Mouse (Mus musculus): ENCODE measurements around the gene Sept9. TPM values are rescaled to one million over a fixed set of nuclear protein-coding genes. Genes with fewer than 3 reads are reported as not detected.
A peak's percentile ranks its signal among the peaks of the same experiment; 100 is the strongest.

Gene Sept9
- polyA plus RNA-seq, 1 experiment from 2014 or later, result 180 TPM

GRCm38 (mm10) chr11:117228139-117228538 is 28.7 kb downstream of the Sept9 start:
- no peaks in the 10 kb centered on the region for H3K36me3 ChIP-seq (replicated peaks)
- WGBS, result 68% methylated on average over 10 of the region's 10 CpGs
- H3K4me1 ChIP-seq, result peaks cover 12% of the 10 kb centered on the region
- H3K27ac ChIP-seq, result no peak overlapping the region
- H3K4me3 ChIP-seq (replicated peaks), result no peak overlapping the region
- H3K9me3 ChIP-seq, result no peaks in the 10 kb centered on the region
- no peak for ATAC-seq (ENCODE audit: low FRiP score)
- no peak overlapping the region for H3K9ac ChIP-seq
- H3K4me2 ChIP-seq, result no peak overlapping the region
- peaks cover 2% of the 10 kb centered on the region; the same call in 1 of the 2 replicates for H3K27me3 ChIP-seq

- H3K4me1 ChIP-seq, result peaks cover 16% of the 10 kb centered on the region
- ATAC-seq (ENCODE audit: low FRiP score), result no peak
- H3K4me2 ChIP-seq, result peak overlapping the region; percentile 40; the same call in 1 of the 2 replicates
- no peak overlapping the region for H3K9ac ChIP-seq
- no peaks in the 10 kb centered on the region for H3K36me3 ChIP-seq (replicated peaks)
- H3K9me3 ChIP-seq, result no peaks in the 10 kb centered on the region
- no peak overlapping the region for H3K4me3 ChIP-seq (replicated peaks)
- 68% methylated on average over 11 of the region's 11 CpGs for WGBS
- no peak overlapping the region for H3K27ac ChIP-seq
- H3K27me3 ChIP-seq, result peaks cover 4% of the 10 kb centered on the region; the same call in 1 of the 2 replicates
These were observed 32.1 kb downstream of the Sept9 start for GRCm38 (mm10) chr11:117231551-117231950.

GRCm38 (mm10) chr11:117232032-117232431 is 32.6 kb downstream of the Sept9 start:
- Histone ChIP-seq H3K27me3 (peaks cover 4% of the 10 kb centered on the region; the same call in 1 of the 2 replicates), H3K9me3 (no peaks in the 10 kb centered on the region), H3K4me1 (peaks cover 16% of the 10 kb centered on the region), H3K27ac (no peak overlapping the region), H3K4me2 (peak overlapping the region; percentile 40), H3K9ac (no peak overlapping the region), H3K36me3 (replicated peaks) (no peaks in the 10 kb centered on the region), H3K4me3 (replicated peaks) (peak overlapping the region; percentile 15; the same call in 1 of the 2 replicates)
- ATAC-seq (ENCODE audit: low FRiP score), result no peak
- WGBS, result 30% methylated on average over 19 of the region's 19 CpGs

- no peak for ATAC-seq (ENCODE audit: low FRiP score)
- 59% methylated on average over 10 of the region's 10 CpGs for WGBS
- Histone ChIP-seq H3K27ac (no peak overlapping the region), H3K4me1 (peaks cover 16% of the 10 kb centered on the region), H3K9ac (peak overlapping the region; percentile 44; the same call in 1 of the 2 replicates), H3K36me3 (replicated peaks) (no peaks in the 10 kb centered on the region), H3K9me3 (no peaks in the 10 kb centered on the region), H3K4me3 (replicated peaks) (no peak overlapping the region), H3K27me3 (peaks cover 4% of the 10 kb centered on the region; the same call in 1 of the 2 replicates), H3K4me2 (peak overlapping the region; percentile 15; the same call in 1 of the 2 replicates)
These were observed 33.5 kb downstream of the Sept9 start for GRCm38 (mm10) chr11:117232886-117233458.

GRCm38 (mm10) chr11:117233818-117234217 is 34.4 kb downstream of the Sept9 start:
- Histone ChIP-seq H3K27me3 (peaks cover 4% of the 10 kb centered on the region; the same call in 1 of the 2 replicates), H3K36me3 (replicated peaks) (no peaks in the 10 kb centered on the region), H3K27ac (no peak overlapping the region), H3K9ac (no peak overlapping the region), H3K4me2 (no peak overlapping the region), H3K4me3 (replicated peaks) (no peak overlapping the region), H3K9me3 (no peaks in the 10 kb centered on the region), H3K4me1 (peaks cover 19% of the 10 kb centered on the region)
- ATAC-seq (ENCODE audit: low FRiP score), result no peak
- whole genome bisulfite sequencing, result 77% methylated on average over 8 of the region's 8 CpGs

- Histone ChIP-seq H3K4me1 (peaks cover 19% of the 10 kb centered on the region), H3K27me3 (peaks cover 4% of the 10 kb centered on the region; the same call in 1 of the 2 replicates), H3K4me2 (no peak overlapping the region), H3K4me3 (replicated peaks) (no peak overlapping the region), H3K9ac (no peak overlapping the region), H3K36me3 (replicated peaks) (no peaks in the 10 kb centered on the region), H3K27ac (no peak overlapping the region), H3K9me3 (no peaks in the 10 kb centered on the region)
- WGBS, result 61% methylated on average over 12 of the region's 12 CpGs
- ATAC-seq (ENCODE audit: low FRiP score), result no peak
These were observed 35.8 kb downstream of the Sept9 start for GRCm38 (mm10) chr11:117235086-117235897.

GRCm38 (mm10) chr11:117235898-117236459 is 36.5 kb downstream of the Sept9 start:
- ATAC-seq (ENCODE audit: low FRiP score), result no peak
- Histone ChIP-seq H3K4me2 (no peak overlapping the region), H3K4me3 (replicated peaks) (no peak overlapping the region)

GRCm38 (mm10) chr11:117238169-117238568 is 38.7 kb downstream of the Sept9 start:
- peak; percentile 81 for ATAC-seq (ENCODE audit: low FRiP score)
- Histone ChIP-seq H3K27me3 (peaks cover under 1% of the 10 kb centered on the region; the same call in 1 of the 2 replicates), H3K4me1 (peaks cover 7% of the 10 kb centered on the region), H3K9ac (no peak overlapping the region), H3K4me3 (replicated peaks) (no peak overlapping the region), H3K4me2 (no peak overlapping the region), H3K9me3 (no peaks in the 10 kb centered on the region), H3K36me3 (replicated peaks) (no peaks in the 10 kb centered on the region), H3K27ac (no peak overlapping the region)
- WGBS, result 3% methylated on average over 4 of the region's 4 CpGs

More at GRCm38 (mm10) chr11:117235898-117236459, 36.5 kb downstream of the Sept9 start:
- no peaks in the 10 kb centered on the region for H3K36me3 ChIP-seq (replicated peaks)
- peaks cover 19% of the 10 kb centered on the region for H3K4me1 ChIP-seq
- no peak overlapping the region for H3K27ac ChIP-seq
- no peak overlapping the region for H3K9ac ChIP-seq
- H3K27me3 ChIP-seq, result peaks cover 4% of the 10 kb centered on the region; the same call in 1 of the 2 replicates
- 45% methylated on average over 9 of the region's 9 CpGs for WGBS
- H3K9me3 ChIP-seq, result no peaks in the 10 kb centered on the region

GRCm38 (mm10) chr11:117239617-117240016 is 40.2 kb downstream of the Sept9 start:
- Histone ChIP-seq H3K36me3 (replicated peaks) (no peaks in the 10 kb centered on the region), H3K27ac (no peak overlapping the region), H3K9ac (no peak overlapping the region), H3K4me3 (replicated peaks) (no peak overlapping the region), H3K4me2 (no peak overlapping the region), H3K4me1 (peaks cover 6% of the 10 kb centered on the region), H3K9me3 (no peaks in the 10 kb centered on the region), H3K27me3 (no peaks in the 10 kb centered on the region; the same call in 1 of the 2 replicates)
- no peak for ATAC-seq (ENCODE audit: low FRiP score)
- WGBS, result 81% methylated on average over 6 of the region's 6 CpGs

GRCm38 (mm10) chr11:117240322-117240721 is 40.9 kb downstream of the Sept9 start:
- no peak for ATAC-seq (ENCODE audit: low FRiP score)

GRCm38 (mm10) chr11:117240861-117241738 is 41.6 kb downstream of the Sept9 start:
- Histone ChIP-seq H3K9ac (no peak overlapping the region), H3K27me3 (no peaks in the 10 kb centered on the region; the same call in 1 of the 2 replicates), H3K4me2 (no peak overlapping the region), H3K27ac (no peak overlapping the region), H3K9me3 (no peaks in the 10 kb centered on the region), H3K4me1 (peaks cover 3% of the 10 kb centered on the region), H3K36me3 (replicated peaks) (no peaks in the 10 kb centered on the region), H3K4me3 (replicated peaks) (no peak overlapping the region)
- ATAC-seq (ENCODE audit: low FRiP score), result no peak
- 88% methylated on average over 11 of the region's 11 CpGs for WGBS

More at GRCm38 (mm10) chr11:117240322-117240721, 40.9 kb downstream of the Sept9 start:
- Histone ChIP-seq H3K4me3 (replicated peaks) (no peak overlapping the region), H3K27me3 (no peaks in the 10 kb centered on the region; the same call in 1 of the 2 replicates), H3K36me3 (replicated peaks) (no peaks in the 10 kb centered on the region), H3K27ac (no peak overlapping the region), H3K9ac (no peak overlapping the region), H3K4me2 (no peak overlapping the region), H3K9me3 (no peaks in the 10 kb centered on the region), H3K4me1 (peaks cover 4% of the 10 kb centered on the region)
- 83% methylated on average over 9 of the region's 9 CpGs for WGBS
